Mouse (Mus musculus): ENCODE data around the gene Sftpa1. TPM values are rescaled to one million over a fixed set of nuclear protein-coding genes. Genes with fewer than 3 reads are reported as not detected.
A peak's percentile ranks its signal among the peaks of the same experiment; 100 is the strongest.

Sftpa1 gene
- polyA plus RNA-seq, 1 experiment from 2014 or later, result 225 TPM

GRCm38 (mm10) chr14:41104853-41105444, 26.6 kb upstream of the Sftpa1 start, which contains the start of gene Mat1a:
Gene Mat1a, plus strand, starts transcription at chr14:41105035.
- peak within 1 kb of the TSS; percentile 42 for H3K4me2 ChIP-seq (ENCODE audit: low read depth, low read length)
- peak; percentile 96 for ATAC-seq (ENCODE audit: low read depth)
- no peaks in the 10 kb centered on the region for H3K27me3 ChIP-seq (ENCODE audit: control insufficient read depth, insufficient read depth, low read depth, low read length)
- 0 out of 2 replicates have a peak within 1 kb of the TSS, but pooled peaks have one; percentile 33 for H3K9ac ChIP-seq (ENCODE audit: low read length)
- H3K4me3 ChIP-seq (ENCODE audit: low read length), result peak within 1 kb of the TSS; percentile 14
- no peaks in the 10 kb centered on the region for H3K36me3 ChIP-seq (ENCODE audit: control insufficient read depth, insufficient read depth, low read length)
- WGBS, result 50% methylated on average over 10 of the region's 10 CpGs
- H3K9me3 ChIP-seq (ENCODE audit: control insufficient read depth, low read length), result no peaks in the 10 kb centered on the region
- peak within 1 kb of the TSS; percentile 28 for H3K27ac ChIP-seq (ENCODE audit: low read length)
- no peaks in the 10 kb centered on the region for H3K4me1 ChIP-seq (replicated peaks; ENCODE audit: control insufficient read depth, insufficient read depth, low read length)

- H3K27ac ChIP-seq (ENCODE audit: low read length), result no peak overlapping the region
- H3K4me1 ChIP-seq (replicated peaks; ENCODE audit: control insufficient read depth, insufficient read depth, low read length), result no peaks in the 10 kb centered on the region
- H3K36me3 ChIP-seq (ENCODE audit: control insufficient read depth, insufficient read depth, low read length), result no peaks in the 10 kb centered on the region
- 79% methylated on average over 7 of the region's 7 CpGs for WGBS
- H3K4me2 ChIP-seq (ENCODE audit: low read depth, low read length), result no peak overlapping the region
- no peak for ATAC-seq (ENCODE audit: low read depth)
- H3K4me3 ChIP-seq (ENCODE audit: low read length), result no peak overlapping the region
- H3K27me3 ChIP-seq (ENCODE audit: control insufficient read depth, insufficient read depth, low read depth, low read length), result no peaks in the 10 kb centered on the region
- no peaks in the 10 kb centered on the region for H3K9me3 ChIP-seq (ENCODE audit: control insufficient read depth, low read length)
- no peak overlapping the region for H3K9ac ChIP-seq (ENCODE audit: low read length)
Measured at GRCm38 (mm10) chr14:41111031-41111668, 20.4 kb upstream of the Sftpa1 start.

GRCm38 (mm10) chr14:41112944-41113343, 18.6 kb upstream of the Sftpa1 start:
- H3K27ac ChIP-seq (ENCODE audit: low read length), result no peak overlapping the region
- ATAC-seq (ENCODE audit: low read depth), result no peak
- H3K9ac ChIP-seq (ENCODE audit: low read length), result no peak overlapping the region
- no peaks in the 10 kb centered on the region for H3K4me1 ChIP-seq (replicated peaks; ENCODE audit: control insufficient read depth, insufficient read depth, low read length)
- H3K36me3 ChIP-seq (ENCODE audit: control insufficient read depth, insufficient read depth, low read length), result no peaks in the 10 kb centered on the region
- H3K4me2 ChIP-seq (ENCODE audit: low read depth, low read length), result no peak overlapping the region
- 72% methylated on average over 4 of the region's 4 CpGs for WGBS
- H3K9me3 ChIP-seq (ENCODE audit: control insufficient read depth, low read length), result no peaks in the 10 kb centered on the region
- no peak overlapping the region for H3K4me3 ChIP-seq (ENCODE audit: low read length)
- no peaks in the 10 kb centered on the region for H3K27me3 ChIP-seq (ENCODE audit: control insufficient read depth, insufficient read depth, low read depth, low read length)

DNA sequence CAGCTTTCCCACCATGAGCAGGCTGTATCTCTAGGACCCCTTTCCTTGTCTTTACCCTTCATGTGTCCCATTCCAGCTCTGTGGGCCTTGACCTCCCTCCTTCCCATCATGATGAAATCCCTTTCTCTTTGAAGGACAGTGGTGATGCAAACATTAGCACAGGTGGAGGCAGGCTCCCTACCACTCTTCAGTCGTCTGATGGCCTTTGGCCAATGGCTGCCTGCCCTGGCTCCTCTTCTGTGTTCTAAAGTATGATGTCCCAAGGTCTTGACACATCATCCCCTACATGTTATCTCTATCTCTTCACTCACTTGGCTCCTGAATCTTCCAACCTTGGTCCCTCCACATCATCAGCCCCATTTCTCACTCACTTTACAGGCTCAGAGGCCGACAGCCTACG, 15.3 kb upstream of the Sftpa1 start:
- H3K4me3 ChIP-seq (ENCODE audit: low read length), result no peak overlapping the region
- H3K36me3 ChIP-seq (ENCODE audit: control insufficient read depth, insufficient read depth, low read length), result no peaks in the 10 kb centered on the region
- ATAC-seq (ENCODE audit: low read depth), result no peak
- H3K4me2 ChIP-seq (ENCODE audit: low read depth, low read length), result no peak overlapping the region
- H3K4me1 ChIP-seq (replicated peaks; ENCODE audit: control insufficient read depth, insufficient read depth, low read length), result no peaks in the 10 kb centered on the region
- 74% methylated on average over 3 of the region's 3 CpGs for WGBS
- no peak overlapping the region for H3K9ac ChIP-seq (ENCODE audit: low read length)
- no peak overlapping the region for H3K27ac ChIP-seq (ENCODE audit: low read length)
- H3K9me3 ChIP-seq (ENCODE audit: control insufficient read depth, low read length), result no peaks in the 10 kb centered on the region
- H3K27me3 ChIP-seq (ENCODE audit: control insufficient read depth, insufficient read depth, low read depth, low read length), result no peaks in the 10 kb centered on the region

DNA sequence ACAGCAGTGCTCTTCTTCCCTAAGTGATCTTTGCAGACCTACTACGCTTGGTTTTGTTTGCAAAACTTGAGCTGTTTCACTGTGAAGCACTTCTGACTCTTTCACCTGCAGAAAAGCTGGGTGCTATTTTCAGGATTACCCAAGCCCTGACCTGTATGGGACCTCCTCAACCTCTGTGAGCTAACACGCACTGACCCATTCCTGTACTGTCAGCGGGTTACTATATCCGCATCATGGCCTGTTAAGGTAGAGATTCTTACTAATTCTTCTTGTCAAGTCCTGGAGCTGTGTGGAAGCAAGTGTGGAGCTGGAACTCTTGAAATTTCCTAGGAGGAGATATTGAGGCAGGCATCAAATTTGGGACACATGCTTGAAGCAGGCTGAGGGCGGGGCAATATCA, 6.9 kb upstream of the Sftpa1 start:
- H3K9me3 ChIP-seq (ENCODE audit: control insufficient read depth, low read length), result no peaks in the 10 kb centered on the region
- 82% methylated on average over 5 of the region's 5 CpGs for WGBS
- no peak overlapping the region for H3K4me3 ChIP-seq (ENCODE audit: low read length)
- no peaks in the 10 kb centered on the region for H3K27me3 ChIP-seq (ENCODE audit: control insufficient read depth, insufficient read depth, low read depth, low read length)
- H3K9ac ChIP-seq (ENCODE audit: low read length), result no peak overlapping the region
- H3K36me3 ChIP-seq (ENCODE audit: control insufficient read depth, insufficient read depth, low read length), result no peaks in the 10 kb centered on the region
- ATAC-seq (ENCODE audit: low read depth), result no peak
- H3K4me1 ChIP-seq (replicated peaks; ENCODE audit: control insufficient read depth, insufficient read depth, low read length), result no peaks in the 10 kb centered on the region
- no peak overlapping the region for H3K4me2 ChIP-seq (ENCODE audit: low read depth, low read length)
- no peak overlapping the region for H3K27ac ChIP-seq (ENCODE audit: low read length)

DNA sequence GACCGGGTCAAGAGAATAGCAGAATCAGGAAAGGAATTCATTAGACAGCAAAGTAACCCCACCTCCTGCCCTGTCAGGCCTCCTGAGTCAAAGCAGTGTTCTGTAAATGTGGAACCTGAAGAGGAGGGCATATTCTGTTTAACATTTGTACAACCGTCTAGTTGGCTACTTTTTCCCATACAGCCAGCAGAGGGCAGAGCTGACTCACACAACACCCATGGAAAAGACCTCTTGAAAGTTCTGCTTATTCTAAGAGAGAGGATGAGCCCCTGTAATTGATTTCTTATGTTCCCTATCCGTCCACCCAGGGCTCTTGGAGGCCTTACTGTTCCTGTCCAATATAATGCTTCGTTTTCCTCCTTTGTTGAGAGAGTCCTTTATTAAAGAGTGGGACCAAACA, 3.6 kb upstream of the Sftpa1 start:
- H3K4me2 ChIP-seq (ENCODE audit: low read depth, low read length), result no peak overlapping the region
- H3K36me3 ChIP-seq (ENCODE audit: control insufficient read depth, insufficient read depth, low read length), result no peaks in the 10 kb centered on the region
- H3K9me3 ChIP-seq (ENCODE audit: control insufficient read depth, low read length), result no peaks in the 10 kb centered on the region
- 16% methylated on average over 4 of the region's 4 CpGs for WGBS
- ATAC-seq (ENCODE audit: low read depth), result 0 out of 2 replicates have a peak, but pooled peaks have one; percentile 36
- H3K4me3 ChIP-seq (ENCODE audit: low read length), result no peak overlapping the region
- no peaks in the 10 kb centered on the region for H3K4me1 ChIP-seq (replicated peaks; ENCODE audit: control insufficient read depth, insufficient read depth, low read length)
- H3K27ac ChIP-seq (ENCODE audit: low read length), result no peak overlapping the region
- H3K27me3 ChIP-seq (ENCODE audit: control insufficient read depth, insufficient read depth, low read depth, low read length), result no peaks in the 10 kb centered on the region
- H3K9ac ChIP-seq (ENCODE audit: low read length), result no peak overlapping the region

- no peak overlapping the region for H3K4me2 ChIP-seq (ENCODE audit: low read depth, low read length)
- H3K9ac ChIP-seq (ENCODE audit: low read length), result no peak overlapping the region
- no peak overlapping the region for H3K4me3 ChIP-seq (ENCODE audit: low read length)
- ATAC-seq (ENCODE audit: low read depth), result peak; percentile 67
- H3K9me3 ChIP-seq (ENCODE audit: control insufficient read depth, low read length), result no peaks in the 10 kb centered on the region
- H3K4me1 ChIP-seq (replicated peaks; ENCODE audit: control insufficient read depth, insufficient read depth, low read length), result 0 out of 2 replicates have a peak, but pooled peaks cover 3% of the 10 kb centered on the region
- H3K27ac ChIP-seq (ENCODE audit: low read length), result peak overlapping the region; percentile 13; the same call in 1 of the 2 replicates
- H3K27me3 ChIP-seq (ENCODE audit: control insufficient read depth, insufficient read depth, low read depth, low read length), result no peaks in the 10 kb centered on the region
- no peaks in the 10 kb centered on the region for H3K36me3 ChIP-seq (ENCODE audit: control insufficient read depth, insufficient read depth, low read length)
Measured at GRCm38 (mm10) chr14:41137006-41137405, 5.4 kb downstream of the Sftpa1 start.

DNA sequence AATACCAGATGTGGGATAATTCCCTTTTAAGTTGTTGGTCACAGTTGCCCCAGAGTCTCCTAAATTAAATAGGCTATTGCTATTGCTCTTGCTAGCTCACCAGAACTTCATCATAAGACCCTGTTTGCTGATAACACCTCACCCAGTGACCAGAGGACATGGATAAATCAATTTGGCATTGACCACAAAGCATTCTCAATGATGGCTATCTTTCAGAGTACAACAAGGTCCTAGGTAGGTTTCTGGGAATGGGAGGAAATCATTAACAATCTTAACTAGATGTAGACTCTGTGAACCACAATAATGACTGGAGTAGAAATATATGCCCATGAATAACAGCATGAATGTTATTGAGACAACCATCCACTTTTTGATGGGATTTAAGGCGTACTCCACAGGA, 9.1 kb downstream of the Sftpa1 start:
- 75% methylated on average over 1 of the region's 1 CpGs for WGBS
- no peaks in the 10 kb centered on the region for H3K36me3 ChIP-seq (ENCODE audit: control insufficient read depth, insufficient read depth, low read length)
- H3K27me3 ChIP-seq (ENCODE audit: control insufficient read depth, insufficient read depth, low read depth, low read length), result no peaks in the 10 kb centered on the region
- no peak overlapping the region for H3K9ac ChIP-seq (ENCODE audit: low read length)
- ATAC-seq (ENCODE audit: low read depth), result no peak
- no peak overlapping the region for H3K27ac ChIP-seq (ENCODE audit: low read length)
- no peaks in the 10 kb centered on the region for H3K9me3 ChIP-seq (ENCODE audit: control insufficient read depth, low read length)
- H3K4me1 ChIP-seq (replicated peaks; ENCODE audit: control insufficient read depth, insufficient read depth, low read length), result 0 out of 2 replicates have a peak, but pooled peaks cover 3% of the 10 kb centered on the region
- no peak overlapping the region for H3K4me3 ChIP-seq (ENCODE audit: low read length)
- H3K4me2 ChIP-seq (ENCODE audit: low read depth, low read length), result no peak overlapping the region

DNA sequence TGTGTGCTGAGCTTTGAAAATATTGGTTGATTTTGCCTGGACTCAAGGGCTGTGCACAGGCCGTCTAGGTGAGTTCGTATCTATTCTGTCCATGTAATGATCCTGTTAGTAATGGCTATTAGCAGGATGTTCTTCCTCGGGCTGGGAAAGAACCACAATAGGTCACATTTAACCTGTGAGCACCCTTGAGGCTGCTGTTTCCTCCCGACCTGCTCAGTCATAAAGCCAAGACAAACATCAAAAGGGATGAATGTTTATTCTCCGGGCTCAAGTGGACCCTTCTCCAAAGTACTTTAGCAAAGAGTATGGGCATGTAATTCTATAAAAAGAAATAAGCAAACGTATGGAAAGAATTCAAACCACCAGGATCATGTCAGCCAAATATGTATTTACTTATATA, 14.5 kb downstream of the Sftpa1 start:
- Histone ChIP-seq H3K27me3 (ENCODE audit: control insufficient read depth, insufficient read depth, low read depth, low read length) (no peaks in the 10 kb centered on the region), H3K36me3 (ENCODE audit: control insufficient read depth, insufficient read depth, low read length) (no peaks in the 10 kb centered on the region), H3K4me3 (ENCODE audit: low read length) (no peak overlapping the region), H3K9me3 (ENCODE audit: control insufficient read depth, low read length) (no peaks in the 10 kb centered on the region), H3K27ac (ENCODE audit: low read length) (no peak overlapping the region), H3K9ac (ENCODE audit: low read length) (no peak overlapping the region), H3K4me1 (replicated peaks; ENCODE audit: control insufficient read depth, insufficient read depth, low read length) (no peaks in the 10 kb centered on the region), H3K4me2 (ENCODE audit: low read depth, low read length) (no peak overlapping the region)
- peak; percentile 90 for ATAC-seq (ENCODE audit: low read depth)
- WGBS, result 41% methylated on average over 6 of the region's 6 CpGs

All from lung, embryonic 16.5 days (tissue).